Mouse (Mus musculus) spleen, adult 18-20 months (tissue): Measurements from ENCODE around the gene Leng9.
"Not testable (repeated sequence)": the region's sequence is repeated elsewhere in the genome, so short reads cannot be mapped to it uniquely, and the experiment has no call there.

ENCODE experiments used
- DNase-seq, 2 experiments: peaks; one replicate each; pipeline ENCODE4 v3.0.0; 2022; ENCODE audit warnings: mixed read lengths in 2 of 2

Gene Leng9

DNA sequence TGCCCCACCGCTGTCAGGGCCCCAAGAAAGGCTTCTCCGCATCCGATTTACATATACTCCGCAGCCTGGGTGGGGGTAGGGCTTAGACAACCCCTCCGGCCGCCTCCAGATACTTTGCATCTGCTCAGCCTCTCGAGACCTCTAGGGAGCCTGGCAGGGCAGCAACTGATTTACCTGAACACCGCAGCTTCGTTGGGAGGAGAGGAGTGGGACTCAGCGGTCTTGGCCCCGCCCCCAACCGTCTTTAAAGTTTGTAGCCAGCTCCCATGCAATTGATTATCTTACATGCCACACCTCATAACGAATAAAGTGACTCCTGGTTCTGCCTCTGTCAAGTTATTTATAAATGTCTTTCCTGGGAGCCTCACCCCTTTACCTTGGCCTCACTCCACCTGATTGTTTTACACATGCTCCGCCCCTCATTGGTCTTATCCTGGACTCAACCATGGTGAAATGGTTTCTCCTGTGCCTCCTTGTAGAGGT, at the start of gene Leng9:
TSS of gene Leng9 (minus strand) at position 316 of the 483 bp plus-strand sequence.
- DNase-seq = peak; percentile 69 to 70

DNA sequence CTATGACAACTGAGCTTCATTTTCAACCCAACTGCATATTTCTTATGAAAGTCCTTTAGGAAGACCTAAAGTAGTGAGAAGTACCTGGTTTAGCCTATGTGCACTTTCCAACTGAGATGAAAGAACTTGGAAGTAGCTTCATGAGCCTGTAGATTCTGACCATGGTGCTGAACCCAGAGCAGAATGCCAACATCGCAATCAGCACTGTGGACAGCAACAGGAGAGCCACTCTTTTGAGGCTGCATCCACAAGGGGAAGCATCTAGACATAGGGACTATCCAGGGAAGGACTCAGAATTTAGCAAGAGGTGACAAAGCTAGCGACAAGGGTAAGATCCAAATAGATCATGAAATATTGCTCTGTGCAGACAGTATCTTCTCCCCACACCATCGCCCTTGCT, 28.3 kb upstream of the Leng9 start:
- DNase-seq = no peak

DNA sequence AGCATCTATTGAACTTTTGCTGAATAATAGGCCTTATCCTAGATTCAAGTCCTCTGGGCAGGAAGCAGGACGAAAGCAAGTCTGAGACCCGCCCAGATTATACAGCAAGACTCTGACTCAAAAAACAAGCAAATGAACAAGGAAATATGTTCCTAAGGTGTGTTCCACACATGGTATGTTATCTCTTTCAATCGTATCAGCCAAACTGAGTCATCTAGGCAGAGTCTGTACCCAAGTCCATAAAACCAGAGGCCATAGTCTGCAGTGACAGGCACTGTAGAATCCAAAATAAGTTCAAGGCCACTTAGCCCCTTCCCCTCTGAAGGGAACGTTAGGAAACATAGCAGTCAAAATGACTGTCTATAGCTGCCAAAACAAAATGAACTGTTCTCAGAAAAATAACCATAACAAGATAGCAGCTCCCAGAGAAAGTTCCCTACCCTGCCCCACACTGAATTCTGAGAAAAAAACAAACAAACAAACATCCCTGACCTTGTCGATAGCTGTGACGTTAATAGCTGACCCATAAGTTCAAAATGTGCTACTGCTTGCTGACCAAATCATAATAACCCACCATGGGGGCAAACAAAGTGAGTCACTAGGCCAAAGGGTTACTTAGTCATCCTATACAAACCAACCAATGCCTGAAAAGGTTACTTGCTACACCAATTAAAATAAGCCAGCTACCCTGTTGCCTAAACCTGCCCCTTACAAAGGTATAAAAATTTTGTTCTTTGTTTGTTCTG, 20.2 kb upstream of the Leng9 start:
- no peak for DNase-seq

DNA sequence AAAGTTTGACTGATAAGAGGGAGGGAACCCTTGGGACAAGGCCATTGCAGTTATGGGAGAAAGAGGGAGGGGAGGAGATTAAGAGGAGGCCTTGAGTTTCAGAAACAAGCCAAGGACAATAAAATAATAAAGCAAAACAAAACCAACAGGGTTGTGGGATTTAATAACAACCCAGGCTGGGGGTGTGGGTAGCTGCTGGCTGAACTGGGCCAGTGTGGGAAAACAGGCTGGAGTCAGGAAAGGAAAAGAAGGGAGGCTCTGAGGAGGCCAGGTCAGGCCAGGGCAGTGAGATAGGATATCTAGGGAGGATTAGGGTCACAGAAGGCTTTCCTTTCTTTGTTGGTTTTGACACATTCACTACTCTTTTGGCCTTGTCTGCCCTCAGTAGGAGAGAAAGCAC, 16.9 kb upstream of the Leng9 start:
- DNase-seq = no peak

DNA sequence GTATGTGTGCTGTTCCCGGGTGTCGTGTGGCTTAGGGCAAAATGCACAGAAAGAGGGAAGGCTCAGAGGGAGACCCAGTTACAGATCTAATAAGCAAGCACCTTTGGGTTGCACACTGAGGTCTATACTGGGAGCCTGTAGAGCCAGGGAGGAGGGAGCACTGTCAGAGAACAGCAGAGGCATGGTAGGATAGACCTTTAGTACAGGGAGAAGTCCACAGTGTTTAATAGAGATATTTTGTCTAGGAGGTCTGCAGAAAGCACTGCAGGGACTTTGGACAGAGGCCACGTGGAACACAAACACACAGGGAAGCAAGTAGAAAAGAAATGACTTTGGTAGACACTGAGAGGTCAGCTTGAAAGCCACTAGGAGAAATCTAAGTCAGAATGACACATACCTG, 15.1 kb upstream of the Leng9 start:
- no peak for DNase-seq

DNA sequence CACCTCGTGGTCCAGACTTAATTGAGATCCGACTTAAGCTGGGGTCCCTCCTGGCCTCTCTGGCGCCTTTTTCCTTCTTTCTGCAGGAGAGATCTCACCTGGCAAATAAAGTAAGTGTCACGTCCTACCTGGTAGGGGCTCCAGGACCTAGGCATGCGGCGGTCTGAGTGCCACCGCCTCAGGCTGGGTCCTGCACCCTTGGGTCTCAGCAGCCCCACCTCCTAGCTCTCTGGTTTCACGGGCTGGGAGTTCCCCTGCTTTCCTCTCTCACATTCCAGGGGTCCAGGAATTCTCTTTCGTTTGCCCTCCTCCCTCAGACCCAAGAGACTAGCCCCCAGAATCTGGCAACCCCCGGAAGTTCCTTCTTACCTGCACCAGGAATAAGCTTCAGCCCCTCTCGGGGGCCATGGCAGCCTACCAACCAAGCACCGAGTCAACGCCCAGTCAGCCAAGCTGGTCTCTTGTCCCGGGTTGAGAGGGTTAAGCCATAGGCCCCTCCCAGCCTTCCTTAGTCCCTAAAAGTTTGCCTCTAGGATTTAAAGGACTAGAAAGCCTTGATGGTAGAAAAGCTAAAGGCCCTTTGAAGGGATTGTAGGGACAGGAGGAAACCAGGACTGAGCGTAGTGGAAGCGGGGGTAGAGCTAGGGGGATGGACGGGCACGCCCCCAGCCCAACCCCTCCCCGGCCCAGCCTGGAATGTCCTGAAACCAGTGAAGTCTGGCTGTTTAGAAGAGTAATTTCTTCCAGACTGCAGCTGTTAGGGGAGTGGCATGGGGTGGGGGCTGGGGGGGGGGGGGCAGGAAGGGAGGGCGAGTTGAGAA, 14.1 kb upstream of the Leng9 start, which contains the start of gene Cdc42ep5:
TSS of gene Cdc42ep5 (minus strand) at position 771 of the 821 bp plus-strand sequence.
- DNase-seq = no peak

DNA sequence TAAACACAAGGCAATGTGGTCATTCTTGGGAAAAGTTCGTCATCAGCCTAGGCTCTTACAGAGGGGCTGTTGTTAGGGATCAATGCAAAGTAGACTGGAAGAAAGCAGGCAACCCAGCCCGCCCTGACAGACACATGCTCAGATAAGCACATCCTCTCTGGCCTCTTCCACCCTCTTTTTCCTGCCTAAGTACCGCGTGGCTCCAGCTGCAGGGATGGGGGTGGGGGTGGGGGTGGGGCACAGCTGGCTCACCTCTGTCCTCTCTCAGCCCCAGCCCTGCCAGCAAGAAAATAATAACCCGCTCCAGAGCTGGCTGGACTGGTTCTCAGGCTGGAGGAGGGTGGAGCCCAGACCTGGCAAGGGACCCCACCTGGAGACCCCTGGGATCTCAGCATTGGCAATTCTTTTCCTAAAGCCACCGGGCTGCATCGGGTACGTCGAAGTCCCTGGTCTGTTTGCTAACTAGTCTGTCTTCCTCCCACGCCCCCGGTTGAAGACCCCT, 13.4 kb upstream of the Leng9 start:
- DNase-seq = no peak

DNA sequence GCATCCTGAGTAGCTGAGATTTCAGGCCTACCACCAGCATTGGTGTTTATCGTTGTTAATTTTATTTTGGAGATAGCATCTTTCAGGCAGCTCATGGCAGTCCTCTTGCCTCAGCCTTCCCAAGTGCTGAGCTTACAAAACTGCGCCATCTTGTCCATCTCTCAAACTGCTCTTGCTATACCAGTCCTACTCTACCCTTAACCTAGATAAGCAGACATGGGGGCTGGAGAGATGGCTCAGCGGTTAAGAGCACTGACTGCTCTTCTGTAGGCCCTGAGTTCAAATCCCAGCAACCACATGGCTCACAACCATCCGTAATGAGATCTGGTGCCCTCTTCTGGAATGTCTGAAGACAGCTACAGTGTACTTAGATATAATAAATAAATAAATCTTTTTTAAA, 11.4 kb upstream of the Leng9 start:
- DNase-seq = not testable (repeated sequence)

DNA sequence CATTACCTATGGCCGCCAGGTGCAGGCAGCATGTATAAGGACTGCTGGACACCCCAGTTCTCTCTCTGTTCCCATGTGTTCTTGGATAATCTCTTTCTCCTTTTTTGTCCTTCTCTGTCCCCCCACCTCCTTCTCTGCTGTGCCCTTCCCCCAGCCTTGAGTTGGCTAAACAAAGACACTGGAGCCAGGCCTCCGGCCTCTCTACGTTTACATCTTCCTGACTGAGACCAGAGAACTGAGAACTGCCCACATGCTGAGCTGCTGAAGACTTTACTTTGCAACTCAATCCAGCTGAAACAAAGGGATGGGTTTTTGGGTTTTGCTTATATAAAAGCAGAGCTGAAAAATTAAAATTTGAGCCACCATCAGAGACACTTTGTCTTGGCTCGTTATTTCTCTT, 4.8 kb upstream of the Leng9 start:
- DNase-seq = no peak

DNA sequence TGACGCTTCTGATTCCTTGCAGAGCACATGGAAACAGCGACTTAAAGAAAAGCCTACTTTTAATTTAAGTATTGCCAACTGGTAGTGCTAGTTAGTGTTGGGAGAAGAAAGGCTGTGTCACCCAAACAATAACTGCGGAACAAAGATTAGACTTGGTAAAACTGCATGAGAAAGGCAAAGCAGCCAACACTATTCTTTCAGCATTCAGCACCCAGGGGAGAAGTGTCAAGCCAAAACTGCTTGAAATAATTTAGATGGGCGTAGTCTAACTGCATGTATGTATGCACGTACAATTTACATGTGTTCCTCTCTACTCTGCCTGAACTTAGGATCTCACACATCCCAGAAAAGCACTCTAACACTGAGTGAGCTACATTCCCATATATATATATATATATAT, 4.2 kb upstream of the Leng9 start:
- DNase-seq = no peak

DNA sequence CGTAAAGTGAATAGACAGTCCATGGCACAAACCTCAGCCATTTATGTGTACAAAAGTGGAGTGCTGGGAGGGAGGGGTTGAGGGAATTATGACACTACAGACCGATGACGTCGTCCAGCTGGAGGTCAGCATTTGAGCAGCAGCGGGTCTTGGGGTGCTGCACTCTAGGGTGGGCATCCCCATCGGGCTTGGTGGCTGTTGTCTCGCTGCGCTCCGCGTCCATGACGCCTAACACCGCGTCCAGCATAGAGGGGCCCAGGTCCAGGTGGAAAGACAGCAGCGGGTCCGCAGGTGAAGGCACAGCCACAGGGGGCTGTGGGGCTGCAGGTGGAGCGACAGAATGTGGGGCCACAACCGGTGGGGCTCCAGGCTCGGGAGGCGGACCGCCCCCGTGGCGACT, 1.1 kb upstream of the Leng9 start:
- no peak for DNase-seq

DNA sequence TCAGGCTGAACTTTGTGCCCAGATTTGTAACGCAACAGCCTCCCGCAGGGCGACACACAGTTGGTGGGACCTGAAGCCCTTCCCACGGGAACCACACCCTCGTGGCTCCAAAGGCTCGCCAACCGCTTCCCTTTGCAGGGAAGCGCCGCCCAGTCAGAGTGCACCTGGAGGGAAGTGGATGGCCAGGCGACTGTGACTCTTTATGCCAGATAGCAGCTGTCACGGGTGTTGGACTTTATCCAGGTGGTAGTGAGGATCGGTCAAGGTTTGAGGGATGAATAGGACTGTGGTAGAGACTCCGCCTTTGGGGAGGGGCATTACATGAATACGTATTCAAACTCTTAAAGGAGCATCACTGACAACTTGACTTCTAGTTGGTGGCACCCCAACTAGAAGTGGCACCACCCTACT, 642 bp upstream of the Leng9 start:
- no peak for DNase-seq

DNA sequence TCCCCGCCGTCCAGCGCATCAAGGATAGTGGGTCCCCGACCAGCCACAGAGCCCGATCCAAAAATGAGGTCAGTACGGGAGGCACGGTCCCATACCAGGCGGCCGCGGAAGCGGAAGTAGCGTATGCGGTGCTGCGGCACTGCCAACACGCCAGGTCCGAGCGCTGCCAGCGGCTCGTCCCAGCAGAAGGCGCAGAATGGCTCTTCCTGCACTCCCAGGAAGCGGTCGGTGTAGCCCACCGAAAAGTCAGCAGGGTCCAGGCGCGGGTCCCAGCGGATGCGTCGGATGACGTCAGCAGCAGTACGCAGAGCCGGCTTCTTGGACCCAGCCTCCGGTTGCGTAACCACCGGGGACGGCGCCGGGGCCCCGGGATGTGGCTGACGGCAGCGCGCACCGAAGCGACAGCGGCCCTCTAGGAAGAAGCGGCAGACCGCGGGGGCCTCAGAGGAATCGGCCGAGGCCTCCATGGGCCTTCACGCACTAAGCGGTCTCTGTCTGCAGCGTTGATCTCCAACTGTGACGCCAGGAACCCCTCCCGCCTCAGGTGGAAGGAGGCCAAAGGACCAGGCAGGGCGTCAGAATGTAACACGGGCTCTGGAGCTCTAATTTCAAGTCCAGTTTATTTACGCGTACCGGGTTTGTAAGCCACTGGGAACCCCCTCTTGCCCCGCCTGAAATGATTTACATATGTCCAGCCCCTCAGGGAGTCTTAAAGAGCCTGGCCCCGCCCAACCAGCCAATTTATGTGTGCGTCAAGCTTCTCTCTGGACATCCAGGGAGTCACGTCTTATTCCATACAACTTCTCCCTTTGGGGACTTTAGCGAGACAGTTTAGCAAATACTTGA, 742 bp downstream of the Leng9 start:
- peak; percentile 69 to 77 for DNase-seq

DNA sequence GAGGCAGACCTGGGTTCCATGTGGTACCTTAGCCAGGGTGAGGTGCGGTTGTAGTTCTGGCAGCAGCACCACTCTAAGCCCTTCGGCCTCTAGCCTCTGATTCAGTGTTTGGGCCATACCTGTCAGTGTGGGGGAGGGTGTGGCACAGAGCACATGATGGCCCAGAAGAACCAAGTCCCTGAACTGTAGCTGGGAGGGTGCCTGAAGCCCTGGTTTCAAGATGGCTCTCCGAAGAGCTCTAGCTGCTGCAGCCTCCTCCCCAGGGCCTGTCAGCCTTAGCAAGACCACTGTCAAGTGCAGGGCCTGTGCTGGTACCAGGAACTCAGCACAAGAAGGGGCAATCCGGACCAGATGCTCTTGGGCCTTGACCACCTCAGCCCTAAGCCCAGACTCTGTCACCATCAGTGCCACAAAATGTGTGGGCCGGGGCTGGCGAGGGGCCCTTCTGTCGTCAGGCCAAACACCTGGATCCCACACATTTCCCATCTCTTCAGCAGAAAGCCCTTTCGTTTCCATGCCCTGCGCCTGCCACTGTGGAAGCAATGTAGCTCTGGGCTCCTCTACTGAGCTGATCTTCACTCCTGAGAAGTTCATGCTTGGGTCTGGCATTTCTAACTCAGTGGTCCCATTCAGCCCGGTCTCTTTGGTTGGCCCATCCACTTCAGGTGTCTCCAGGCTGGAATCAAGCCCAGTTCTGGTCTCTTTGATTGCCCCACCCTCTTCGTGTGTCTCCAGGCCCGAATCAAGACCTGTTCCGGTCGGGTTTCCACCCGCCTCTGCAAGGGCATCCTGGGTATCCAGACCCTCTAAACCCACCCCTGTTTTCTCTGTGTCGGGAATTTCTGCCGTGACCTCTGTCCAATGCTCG, 1.6 kb downstream of the Leng9 start:
- DNase-seq = no peak

DNA sequence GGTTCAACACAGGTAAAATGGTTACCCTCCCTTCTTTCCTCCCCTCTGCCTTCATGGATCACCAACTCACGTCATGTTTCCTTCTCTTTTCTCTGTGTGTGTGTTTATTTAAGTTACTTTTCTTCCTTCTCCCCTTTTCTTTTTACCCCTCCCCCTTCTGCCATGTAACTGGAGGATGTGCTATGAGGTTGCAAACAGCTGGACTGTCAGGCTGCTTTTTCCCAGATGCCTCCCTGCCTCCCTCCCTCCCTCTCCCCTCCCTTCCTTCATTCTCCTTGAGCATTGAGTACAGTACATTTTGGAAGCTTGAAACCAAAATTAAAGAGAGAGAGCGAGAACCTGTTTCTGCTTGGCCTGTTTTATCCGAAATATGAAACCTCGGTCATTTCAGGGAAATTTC, 2.3 kb downstream of the Leng9 start:
- DNase-seq = no peak

DNA sequence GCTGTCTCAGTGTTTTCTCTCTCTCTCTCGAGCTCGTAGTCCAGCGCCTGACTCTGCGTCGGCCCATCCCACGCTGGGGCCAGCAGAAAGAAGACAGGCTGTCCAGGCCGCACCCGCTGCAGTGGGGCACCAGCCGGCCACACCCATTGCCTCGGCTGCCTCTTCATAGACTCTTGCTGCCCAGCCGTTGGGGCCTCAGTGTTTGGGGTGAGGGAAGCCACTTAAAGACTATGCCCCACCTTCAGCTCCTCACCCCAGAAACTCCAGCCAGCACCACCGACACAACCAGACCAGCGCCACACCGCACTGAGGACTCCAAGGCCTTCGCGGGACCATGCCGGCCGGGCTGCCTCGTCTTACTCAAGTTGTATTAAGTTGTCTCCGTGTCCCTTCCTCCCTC, 2.8 kb downstream of the Leng9 start:
- DNase-seq = no peak

DNA sequence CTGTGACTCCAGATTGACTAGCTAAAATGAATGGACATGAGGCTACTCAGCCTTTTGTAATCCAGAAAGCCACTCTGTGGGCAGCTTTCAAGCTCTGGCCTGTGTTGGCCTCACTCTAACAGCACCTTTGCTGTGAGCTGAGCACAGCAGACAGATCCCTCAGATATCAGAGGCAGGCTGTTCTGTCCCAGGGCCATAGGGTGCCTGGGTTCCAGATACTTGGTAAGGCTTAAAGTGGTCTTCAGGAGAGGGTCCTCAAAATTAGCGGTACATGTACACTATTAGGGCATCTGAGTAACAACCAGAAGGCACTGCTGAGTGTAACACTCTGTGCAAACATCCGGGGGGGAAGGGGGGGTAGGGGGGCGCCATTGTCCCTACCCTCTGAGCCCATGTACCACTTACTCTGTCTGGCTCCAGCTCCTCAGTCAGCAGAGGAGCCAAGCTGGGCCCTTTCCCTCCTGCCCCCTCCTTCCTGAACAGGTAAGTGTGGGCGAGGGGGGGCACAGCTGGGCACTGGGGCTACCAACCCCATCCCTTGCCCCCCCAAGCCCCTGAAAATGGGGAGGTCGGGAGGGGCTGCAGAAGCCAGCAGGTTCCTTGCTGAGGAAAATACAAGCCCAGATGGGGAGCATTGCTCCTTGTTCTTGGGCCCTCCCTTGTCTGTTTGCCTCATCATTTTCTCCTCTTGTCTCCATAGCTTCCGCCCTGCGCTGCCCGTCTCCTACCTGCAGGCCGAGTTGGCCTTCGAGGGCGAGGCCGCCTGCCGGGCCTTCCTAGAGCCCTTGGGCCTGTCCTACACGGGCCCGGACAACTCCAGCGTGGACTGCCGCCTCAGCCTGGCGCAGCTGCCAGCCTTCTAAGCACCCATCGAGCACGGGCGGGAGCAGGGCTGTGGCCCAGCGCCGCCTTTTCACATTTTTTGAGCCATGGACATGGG, 3.7 kb downstream of the Leng9 start:
- no peak for DNase-seq

DNA sequence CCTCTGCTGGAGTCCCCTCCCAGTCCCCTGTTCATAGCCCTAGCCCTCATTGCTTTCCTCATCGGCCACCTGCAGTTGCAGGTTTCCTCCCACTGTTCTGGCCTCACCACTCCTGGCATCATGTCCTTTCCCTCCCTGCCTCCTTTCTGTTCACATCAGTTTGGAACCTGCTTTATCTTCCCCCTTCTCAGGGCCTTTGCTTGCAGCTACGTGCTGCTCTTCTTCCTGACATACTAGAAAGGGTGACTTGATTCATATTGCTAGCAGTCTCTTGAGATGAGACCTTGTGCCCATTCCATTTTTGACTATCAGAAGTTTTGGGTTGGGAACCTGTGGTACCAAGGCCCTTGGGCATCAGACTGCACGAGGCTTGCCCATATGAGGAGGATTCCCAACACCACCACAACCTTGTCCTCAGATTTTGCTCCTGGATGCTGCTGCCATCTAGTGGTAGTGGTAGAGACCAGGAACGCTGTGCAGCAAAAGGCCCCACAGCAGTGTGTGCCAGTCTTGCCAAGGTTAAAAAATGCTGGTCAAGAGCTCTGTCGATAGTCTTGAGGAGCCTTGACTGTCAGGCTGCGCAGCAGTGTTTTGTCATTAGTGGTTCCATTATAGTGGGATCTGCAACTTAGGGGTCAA, 4.5 kb downstream of the Leng9 start:
- DNase-seq = peak in 1 of 2 experiments; percentile 56

DNA sequence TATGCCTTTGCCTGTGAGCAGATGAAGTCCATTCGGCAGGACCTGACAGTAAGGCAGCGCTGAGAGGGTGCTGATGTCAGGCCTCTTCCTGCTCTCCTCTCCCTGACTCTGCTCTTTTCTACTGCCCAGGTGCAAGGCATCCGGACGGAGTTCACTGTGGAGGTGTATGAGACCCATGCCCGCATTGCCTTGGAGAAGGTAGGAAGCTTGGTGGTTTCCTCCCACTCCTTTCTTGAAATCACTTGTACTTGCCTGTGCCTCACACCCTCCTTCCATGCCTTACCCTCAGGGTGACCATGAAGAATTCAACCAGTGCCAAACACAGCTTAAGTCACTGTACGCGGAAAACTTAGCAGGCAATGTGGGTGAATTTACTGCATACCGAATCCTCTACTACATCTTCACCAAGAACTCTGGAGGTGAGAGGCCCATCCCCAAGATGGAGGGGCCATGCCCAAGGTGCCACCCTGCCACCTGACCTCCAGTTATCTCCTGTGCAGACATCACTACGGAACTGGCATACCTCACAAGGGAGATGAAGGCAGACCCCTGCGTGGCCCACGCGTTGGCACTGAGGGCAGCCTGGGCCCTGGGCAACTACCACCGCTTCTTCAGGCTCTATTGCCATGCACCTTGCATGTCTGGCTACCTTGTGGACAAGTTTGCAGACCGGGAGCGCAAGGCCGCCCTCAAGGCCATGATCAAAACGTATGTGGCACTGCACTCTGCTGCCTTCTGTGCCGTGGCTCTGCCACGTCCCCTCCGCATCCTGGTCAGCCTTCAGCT, 5.2 kb downstream of the Leng9 start:
- DNase-seq = no peak
